Mouse (Mus musculus): ENCODE measurements at regions not wholly inside any gene's neighbourhood (a gene's known extent, or its start where the extent isn't known, plus 50 kb on each side); places are given as distances from the start of the nearest gene placed in this dataset.

DNA sequence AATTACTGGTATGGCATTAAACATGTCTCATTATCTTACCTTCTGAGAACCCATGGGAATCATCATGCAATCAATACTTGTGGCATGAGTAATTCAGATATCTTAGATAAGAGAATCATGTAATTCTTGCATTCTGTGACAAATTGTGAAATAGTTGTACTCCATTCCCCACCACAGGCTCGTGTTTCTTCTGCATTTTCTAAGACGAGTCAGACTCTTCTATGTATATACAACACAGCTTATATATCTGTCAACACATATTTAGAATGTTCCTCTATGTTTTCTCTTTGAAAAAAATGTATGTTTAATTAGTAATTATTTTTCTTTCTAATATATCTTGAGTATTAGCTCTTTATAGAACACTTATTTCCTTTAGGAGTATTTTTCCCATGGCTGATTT lies 527.7 kb downstream of the Otol1 start:
- 72% methylated on average over 2 of the region's 2 CpGs for WGBS

DNA sequence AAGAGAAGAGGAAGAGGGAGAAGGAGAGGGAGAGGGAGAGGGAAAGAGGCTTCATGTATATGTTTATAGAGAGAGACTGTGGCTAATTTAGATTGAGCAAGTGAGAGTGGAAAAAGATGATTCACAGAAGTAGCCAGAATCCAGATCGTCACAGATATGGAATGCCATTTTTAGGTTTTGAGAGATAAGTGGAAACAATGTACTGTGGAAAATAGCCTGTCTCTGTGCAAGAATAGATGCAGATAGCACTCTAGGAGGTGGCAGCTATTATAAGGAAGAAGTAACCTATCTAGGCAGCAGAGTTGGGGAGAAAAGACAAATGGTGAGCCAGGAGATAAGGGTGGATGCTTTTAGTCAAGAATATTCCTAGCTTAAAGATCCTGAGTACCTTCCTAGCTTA lies 536.5 kb downstream of the Otol1 start:
- Histone ChIP-seq H3K4me2 (replicated peaks; ENCODE audit: low read depth, low read length) (no peak overlapping the region), H3K27ac (ENCODE audit: low read depth, low read length) (no peak overlapping the region), H3K9me3 (ENCODE audit: control insufficient read depth, low read length) (no peaks in the 10 kb centered on the region), H3K27me3 (ENCODE audit: control insufficient read depth, insufficient read depth, low read length) (no peaks in the 10 kb centered on the region), H3K36me3 (ENCODE audit: control insufficient read depth, insufficient read depth, low read length) (no peaks in the 10 kb centered on the region), H3K4me3 (ENCODE audit: low read length) (no peak overlapping the region), H3K4me1 (ENCODE audit: control insufficient read depth, insufficient read depth, low read length) (no peaks in the 10 kb centered on the region), H3K9ac (ENCODE audit: low read depth, low read length) (no peak overlapping the region)
- no peak for ATAC-seq (ENCODE audit: low FRiP score, low TSS enrichment)
- WGBS = 83% methylated on average over 1 of the region's 1 CpGs

More for the DNA sequence above, 527.7 kb downstream of the Otol1 start:
- ATAC-seq (ENCODE audit: low FRiP score, low TSS enrichment) = no peak
- H3K4me3 ChIP-seq (ENCODE audit: low read length) = no peak overlapping the region
- H3K4me2 ChIP-seq (replicated peaks; ENCODE audit: low read depth, low read length) = no peak overlapping the region
- no peak overlapping the region for H3K27ac ChIP-seq (ENCODE audit: low read depth, low read length)
- no peaks in the 10 kb centered on the region for H3K4me1 ChIP-seq (ENCODE audit: control insufficient read depth, insufficient read depth, low read length)
- no peaks in the 10 kb centered on the region for H3K9me3 ChIP-seq (ENCODE audit: control insufficient read depth, low read length)
- H3K9ac ChIP-seq (ENCODE audit: low read depth, low read length) = no peak overlapping the region
- H3K27me3 ChIP-seq (ENCODE audit: control insufficient read depth, insufficient read depth, low read length) = no peaks in the 10 kb centered on the region
- H3K36me3 ChIP-seq (ENCODE audit: control insufficient read depth, insufficient read depth, low read length) = no peaks in the 10 kb centered on the region

DNA sequence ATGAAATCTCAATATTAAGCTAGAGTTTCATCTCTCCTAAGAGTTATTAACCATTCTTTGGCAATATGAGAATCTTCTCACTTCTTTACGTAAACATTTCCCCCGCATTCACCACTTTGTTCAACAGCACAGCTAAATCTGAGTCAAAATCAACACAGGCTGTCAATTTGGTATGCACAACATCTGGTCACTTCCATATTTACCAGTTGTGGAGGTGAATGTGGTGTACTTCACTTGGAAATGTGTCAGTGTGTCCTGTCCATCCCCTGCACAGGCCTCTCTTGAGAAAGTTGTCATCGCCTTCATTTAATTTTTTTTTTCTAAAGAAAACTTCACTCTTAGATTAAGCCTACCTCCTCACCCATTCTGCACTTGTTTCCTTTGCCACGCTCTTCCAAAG lies 550.4 kb downstream of the Otol1 start:
- Histone ChIP-seq H3K9me3 (ENCODE audit: control insufficient read depth, low read length) (no peaks in the 10 kb centered on the region), H3K9ac (ENCODE audit: low read depth, low read length) (no peak overlapping the region), H3K4me2 (replicated peaks; ENCODE audit: low read depth, low read length) (no peak overlapping the region), H3K27me3 (ENCODE audit: control insufficient read depth, insufficient read depth, low read length) (no peaks in the 10 kb centered on the region), H3K4me1 (ENCODE audit: control insufficient read depth, insufficient read depth, low read length) (no peaks in the 10 kb centered on the region), H3K36me3 (ENCODE audit: control insufficient read depth, insufficient read depth, low read length) (no peaks in the 10 kb centered on the region), H3K4me3 (ENCODE audit: low read length) (no peak overlapping the region), H3K27ac (ENCODE audit: low read depth, low read length) (no peak overlapping the region)
- no peak for ATAC-seq (ENCODE audit: low FRiP score, low TSS enrichment)
- 71% methylated on average over 4 of the region's 4 CpGs for WGBS

DNA sequence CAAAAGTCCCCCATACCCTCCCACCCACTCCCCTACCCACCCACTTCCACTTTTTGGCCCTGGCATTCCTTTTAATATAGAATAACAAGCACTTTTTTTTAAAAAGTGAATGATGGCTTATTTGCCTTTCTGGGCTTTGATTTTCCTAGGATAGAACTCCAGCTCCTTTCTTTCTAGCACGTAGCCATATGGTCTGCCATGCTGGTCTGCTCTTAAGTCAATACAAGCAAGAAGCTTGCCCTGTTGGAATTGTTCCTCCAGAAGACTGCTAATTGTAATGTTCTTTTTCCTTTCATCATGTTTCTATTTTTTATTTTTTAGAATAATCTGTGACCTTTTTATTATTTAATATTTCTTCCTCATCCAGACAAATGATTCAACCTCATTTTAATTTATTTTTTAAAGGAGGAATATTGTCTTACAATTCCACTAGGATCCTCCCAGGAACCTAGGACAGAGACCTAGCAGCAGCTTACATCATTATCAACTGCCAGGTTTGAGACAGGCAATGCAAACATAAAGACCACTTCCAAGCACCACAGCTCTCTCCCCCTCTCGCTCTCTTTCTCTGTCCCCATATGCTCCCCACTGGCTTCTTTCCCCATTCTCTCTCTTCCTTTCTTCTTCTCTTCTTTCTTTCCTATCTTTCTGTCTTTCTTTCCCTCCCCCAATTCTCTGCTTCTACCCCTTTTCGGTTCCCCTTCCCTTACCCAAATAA lies 558.9 kb downstream of the Otol1 start:
- no peaks in the 10 kb centered on the region for H3K9me3 ChIP-seq (ENCODE audit: control insufficient read depth, low read length)
- ATAC-seq (ENCODE audit: low FRiP score, low TSS enrichment) = no peak

DNA sequence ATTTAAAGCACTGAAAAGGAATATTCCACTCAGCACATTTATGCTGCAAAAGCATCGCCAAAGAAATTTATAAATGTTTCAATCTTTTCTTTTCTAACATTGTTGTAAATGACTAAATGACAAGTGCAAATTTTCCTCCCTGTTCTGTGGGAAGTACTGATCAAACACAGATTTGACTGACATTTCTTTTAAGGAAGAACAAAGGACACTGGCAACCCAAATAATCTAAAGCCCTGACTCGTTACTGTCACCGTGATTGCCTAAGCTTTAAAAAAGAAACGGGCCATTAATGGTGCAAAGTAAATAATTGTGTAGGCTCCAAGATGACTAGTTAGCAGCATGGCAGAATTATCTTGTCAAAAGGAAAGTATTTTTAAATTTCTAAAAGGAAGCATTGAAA lies 587.4 kb downstream of the Otol1 start:
- no peak for ATAC-seq (ENCODE audit: low FRiP score, low TSS enrichment)
- H3K9me3 ChIP-seq (ENCODE audit: control insufficient read depth, low read length) = no peaks in the 10 kb centered on the region
- 54% methylated on average over 4 of the region's 4 CpGs for whole genome bisulfite sequencing
- H3K4me2 ChIP-seq (replicated peaks; ENCODE audit: low read depth, low read length) = no peak overlapping the region
- H3K4me3 ChIP-seq (ENCODE audit: low read length) = no peak overlapping the region
- no peak overlapping the region for H3K9ac ChIP-seq (ENCODE audit: low read depth, low read length)
- no peaks in the 10 kb centered on the region for H3K36me3 ChIP-seq (ENCODE audit: control insufficient read depth, insufficient read depth, low read length)
- no peaks in the 10 kb centered on the region for H3K4me1 ChIP-seq (ENCODE audit: control insufficient read depth, insufficient read depth, low read length)
- no peaks in the 10 kb centered on the region for H3K27me3 ChIP-seq (ENCODE audit: control insufficient read depth, insufficient read depth, low read length)
- no peak overlapping the region for H3K27ac ChIP-seq (ENCODE audit: low read depth, low read length)

More for the DNA sequence above, 558.9 kb downstream of the Otol1 start:
- Histone ChIP-seq H3K4me3 (ENCODE audit: low read length) (no peak overlapping the region), H3K9ac (ENCODE audit: low read depth, low read length) (no peak overlapping the region), H3K4me1 (ENCODE audit: control insufficient read depth, insufficient read depth, low read length) (no peaks in the 10 kb centered on the region), H3K36me3 (ENCODE audit: control insufficient read depth, insufficient read depth, low read length) (no peaks in the 10 kb centered on the region), H3K27ac (ENCODE audit: low read depth, low read length) (no peak overlapping the region), H3K4me2 (replicated peaks; ENCODE audit: low read depth, low read length) (no peak overlapping the region), H3K27me3 (ENCODE audit: control insufficient read depth, insufficient read depth, low read length) (no peaks in the 10 kb centered on the region)
- 75% methylated on average over 3 of the region's 3 CpGs for WGBS
